Mouse (Mus musculus) inflammation-experienced regulatory T-cells (primary cell): ENCODE results near the gene Msl1. TPM values are rescaled to one million over a fixed set of nuclear protein-coding genes. Genes with fewer than 3 reads are reported as not detected.

Experiments
- polyA plus RNA-seq, 2 experiments: library from polyadenylated mRNA; unstranded; fragments of 100-300 nt; shearing (Covaris generic); gene quantifications; one replicate each; pipeline ENCODE4 v1.2.1; 2017

Msl1 gene
- 10 to 100 TPM; 24.2 to 25.3 TPM for polyA plus RNA-seq

DNA sequence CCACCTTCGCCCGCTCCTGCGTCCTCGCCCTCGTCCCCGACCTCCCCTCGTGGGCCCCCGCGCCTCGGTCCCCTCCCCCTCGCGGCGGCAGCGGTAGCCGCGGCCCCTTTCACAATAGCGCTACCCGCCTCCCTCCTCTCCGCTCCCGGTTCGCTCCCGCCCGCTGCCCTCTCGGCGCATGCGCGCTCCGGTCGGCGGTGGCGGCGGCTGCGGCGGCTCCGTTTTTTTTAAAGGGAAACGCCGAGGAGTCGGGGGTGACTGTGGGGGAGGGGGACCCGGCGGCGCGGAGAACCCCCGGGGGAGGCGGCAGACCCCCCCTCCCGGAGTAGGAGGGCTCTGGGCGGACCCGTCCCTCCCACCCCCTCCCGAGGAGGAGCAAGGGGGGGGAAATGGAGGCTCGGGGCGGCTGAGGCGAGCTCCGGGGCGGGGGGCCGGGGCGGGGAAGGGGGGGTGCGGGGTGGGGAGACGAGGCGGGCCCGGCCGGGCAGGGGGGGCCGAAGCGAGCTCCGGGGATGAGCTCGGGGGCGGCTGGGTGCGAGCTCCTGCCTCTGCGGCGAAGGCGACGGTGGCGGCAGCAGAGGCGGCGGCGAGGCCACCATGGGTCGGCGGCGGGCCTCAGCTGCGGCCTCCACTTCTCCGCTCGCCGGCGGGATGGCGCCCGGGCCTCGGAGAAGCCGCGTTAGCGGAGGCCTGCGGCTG, at the start of gene Msl1:
Gene Msl1, plus strand, starts transcription at position 502 of the 699 bp plus-strand sequence.

DNA sequence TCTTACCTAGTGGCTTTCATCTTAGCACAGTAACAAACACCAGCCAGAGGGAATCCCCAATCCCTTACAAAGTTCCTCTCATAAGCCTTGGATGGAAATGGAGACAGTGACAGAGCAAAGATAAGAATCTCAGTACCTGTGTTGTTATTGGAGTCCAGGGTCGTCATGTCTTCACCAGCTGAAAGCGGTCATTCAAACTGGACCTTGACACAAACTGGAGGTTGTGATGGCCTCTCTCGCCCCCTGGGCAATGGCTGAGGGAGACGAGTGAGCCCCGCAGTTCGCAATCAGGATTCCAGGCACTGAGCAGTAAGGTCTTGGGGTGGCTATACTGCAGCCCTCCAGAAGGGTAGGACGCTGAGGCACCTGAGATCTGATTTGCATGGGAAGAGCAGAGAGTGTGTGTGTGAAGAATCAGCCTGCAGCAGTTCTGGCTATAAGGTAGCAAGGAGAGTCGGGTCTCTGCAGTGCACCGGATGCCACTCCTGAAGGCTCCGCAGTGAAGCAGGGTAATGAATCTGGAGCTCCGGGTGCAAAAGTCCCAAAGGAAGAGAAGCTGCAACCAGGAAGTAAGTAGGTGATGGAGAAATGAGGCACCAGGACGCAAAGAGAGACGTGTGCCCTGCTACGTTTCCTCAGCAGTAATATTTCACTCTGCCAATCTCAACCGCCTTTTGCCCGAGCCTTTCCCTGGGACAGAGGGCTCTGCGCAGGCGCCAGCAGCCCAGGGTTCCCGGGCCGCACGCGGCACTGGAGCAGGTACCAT, 20.6 kb upstream of the Msl1 start, which contains the start of gene Nr1d1:
Gene Nr1d1, minus strand, starts transcription at position 752 of the 766 bp plus-strand sequence.

DNA sequence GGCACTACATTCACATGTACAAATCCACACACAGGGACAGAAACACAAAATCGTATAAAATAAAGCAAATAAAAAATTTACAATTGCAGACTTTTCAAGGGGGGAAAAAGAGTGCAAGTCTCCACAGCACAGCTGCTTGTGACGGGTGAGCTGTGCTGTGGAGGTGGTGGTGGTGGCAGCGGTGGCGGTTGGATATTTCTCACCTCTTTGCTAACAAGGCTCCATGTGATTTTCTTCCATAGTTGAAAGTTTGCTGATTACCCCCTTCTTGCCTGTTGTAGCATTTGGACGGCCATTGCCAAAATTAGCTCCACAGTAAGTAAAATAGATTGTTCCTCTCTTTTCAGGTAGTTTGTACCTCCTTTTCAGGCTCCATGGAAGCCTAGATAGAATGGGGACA, 9.3 kb downstream of the Msl1 start, which contains the start of gene Casc3:
Gene Casc3, plus strand, starts transcription at position 301 of the 400 bp plus-strand sequence.

DNA sequence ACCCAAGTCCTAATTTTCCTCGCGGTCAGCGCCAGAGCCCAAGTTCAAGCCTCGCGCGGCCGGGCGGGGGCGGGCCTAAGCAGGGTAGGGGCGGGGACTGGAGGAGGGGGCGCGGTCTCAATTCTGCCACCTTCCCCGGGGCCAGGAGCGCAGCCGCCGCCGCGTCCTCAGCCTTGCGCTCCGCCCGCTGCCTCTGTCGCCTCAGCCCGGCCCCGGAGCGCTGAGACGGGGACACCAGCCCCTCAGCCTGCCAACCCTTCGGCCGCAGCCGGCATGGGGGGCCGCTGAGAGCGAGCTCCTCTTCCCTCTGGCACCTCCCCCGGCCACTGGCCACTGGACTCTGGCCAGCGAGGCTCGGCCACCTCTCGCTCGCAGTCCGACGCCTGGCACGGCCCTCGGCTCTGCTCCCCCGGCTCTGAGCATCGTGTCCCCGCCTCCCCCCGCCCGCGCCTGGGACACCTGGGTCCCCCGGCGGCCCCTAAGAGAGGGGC, 41.4 kb downstream of the Msl1 start, which contains the start of gene Rapgefl1:
Gene Rapgefl1, plus strand, starts transcription at position 135 of the 491 bp plus-strand sequence.

Other genes with a start within 250 kb of the Msl1 start
- 10 to 100 TPM; 40.9 to 85.7 TPM for gene Ikzf3, start 249.5 kb upstream of the Msl1 start, polyA plus RNA-seq
- 1 to 10 TPM; 3.0 to 3.7 TPM for gene Zpbp2, start 244.4 kb upstream of the Msl1 start, polyA plus RNA-seq
- 10 to 100 TPM; 62.2 to 78.9 TPM for gene Ormdl3, start 208.1 kb upstream of the Msl1 start, polyA plus RNA-seq
- under 1 TPM in 1 of 2 experiments, not detected in 1; 0.23 TPM for gene Lrrc3c, start 197.2 kb upstream of the Msl1 start, polyA plus RNA-seq
- 1 to 10 TPM; 2.4 to 8.5 TPM for gene Gm12355, start 169.9 kb upstream of the Msl1 start, polyA plus RNA-seq
- not detected for gene Gsdma3, start 169.2 kb upstream of the Msl1 start, polyA plus RNA-seq
- 1 to 10 TPM in 1 of 2 experiments, under 1 TPM in 1; 0.11 to 2.6 TPM for gene Gsdma2, start 148.8 kb upstream of the Msl1 start, polyA plus RNA-seq
- gene Gsdma, start 131.2 kb upstream of the Msl1 start, polyA plus RNA-seq: 1 to 10 TPM in 1 of 2 experiments, under 1 TPM in 1; 0.06 to 1.4 TPM
- gene Psmd3, start 113.0 kb upstream of the Msl1 start, polyA plus RNA-seq: 100 to 1,000 TPM; 126 to 133 TPM
- not detected for gene Csf3, start 94.3 kb upstream of the Msl1 start, polyA plus RNA-seq
- gene Med24, start 66.1 kb upstream of the Msl1 start, polyA plus RNA-seq: 10 to 100 TPM; 47.7 to 56.0 TPM
- 1 to 10 TPM; 7.2 to 7.7 TPM for gene Thra, start 54.9 kb upstream of the Msl1 start, polyA plus RNA-seq
- gene Nr1d1, start 20.2 kb upstream of the Msl1 start, polyA plus RNA-seq: 10 to 100 TPM in 1 of 2 experiments, 1 to 10 TPM in 1; 8.1 to 10.2 TPM
- gene Casc3, start 9.4 kb downstream of the Msl1 start, polyA plus RNA-seq: 10 to 100 TPM; 72.0 to 82.4 TPM
- under 1 TPM; 0.60 to 0.95 TPM for gene Rapgefl1, start 41.3 kb downstream of the Msl1 start, polyA plus RNA-seq
- 1 to 10 TPM; 3.0 to 3.8 TPM for gene Wipf2, start 68.1 kb downstream of the Msl1 start, polyA plus RNA-seq
- gene Cdc6, start 112.3 kb downstream of the Msl1 start, polyA plus RNA-seq: 1 to 10 TPM; 1.2 to 3.4 TPM
- gene Rara, start 132.3 kb downstream of the Msl1 start, polyA plus RNA-seq: 10 to 100 TPM; 52.7 to 57.6 TPM
- gene Gjd3, start 187.5 kb downstream of the Msl1 start, polyA plus RNA-seq: 1 to 10 TPM; 1.0 to 1.3 TPM
- 10 to 100 TPM; 11.3 to 13.5 TPM for gene Top2a, start 228.7 kb downstream of the Msl1 start, polyA plus RNA-seq
- gene Igfbp4, start 245.7 kb downstream of the Msl1 start, polyA plus RNA-seq: 100 to 1,000 TPM; 189 to 460 TPM